Mouse (Mus musculus): ENCODE results near the gene Kremen2.
"Not testable (repeated sequence)": the region's sequence is repeated elsewhere in the genome, so short reads cannot be mapped to it uniquely, and the experiment has no call there.

Kremen2 gene

GRCm38 (mm10) chr17:23745301-23746251, at the start of gene Kremen2:
Gene Kremen2, minus strand, starts transcription at chr17:23745833.
- no peak for DNase-seq (ENCODE audit: low spot score)

GRCm38 (mm10) chr17:23795323-23795722, 49.7 kb upstream of the Kremen2 start:
- no peak for DNase-seq (ENCODE audit: low spot score)

GRCm38 (mm10) chr17:23791079-23791357, 45.4 kb upstream of the Kremen2 start:
- no peak for DNase-seq (ENCODE audit: low spot score)

- DNase-seq (ENCODE audit: low spot score) = peak; percentile 27
These were observed 44.8 kb upstream of the Kremen2 start, which contains the start of gene Srrm2 for GRCm38 (mm10) chr17:23790269-23791078. Gene Srrm2, plus strand, starts transcription at chr17:23790532.

- DNase-seq (ENCODE audit: low spot score) = no peak
These were observed 44.2 kb upstream of the Kremen2 start for GRCm38 (mm10) chr17:23789749-23790268.

- DNase-seq (ENCODE audit: low spot score) = no peak
These were observed 43.3 kb upstream of the Kremen2 start for GRCm38 (mm10) chr17:23788973-23789372.

- DNase-seq (ENCODE audit: low spot score) = no peak
These were observed 40.9 kb upstream of the Kremen2 start for GRCm38 (mm10) chr17:23786510-23786931.

GRCm38 (mm10) chr17:23785561-23786471, 40.2 kb upstream of the Kremen2 start, which contains the start of gene Flywch2:
Gene Flywch2, minus strand, starts transcription at chr17:23786081.
- peak; percentile 87 for DNase-seq (ENCODE audit: low spot score)

GRCm38 (mm10) chr17:23783352-23783751, 37.7 kb upstream of the Kremen2 start:
- no peak for DNase-seq (ENCODE audit: low spot score)

GRCm38 (mm10) chr17:23778447-23778846, 32.8 kb upstream of the Kremen2 start:
- DNase-seq (ENCODE audit: low spot score) = no peak

GRCm38 (mm10) chr17:23777141-23777540, 31.5 kb upstream of the Kremen2 start:
- no peak for DNase-seq (ENCODE audit: low spot score)

GRCm38 (mm10) chr17:23776216-23776615, 30.6 kb upstream of the Kremen2 start:
- DNase-seq (ENCODE audit: low spot score) = no peak

GRCm38 (mm10) chr17:23774090-23774489, 28.5 kb upstream of the Kremen2 start:
- DNase-seq (ENCODE audit: low spot score) = peak; percentile 74

GRCm38 (mm10) chr17:23773676-23774075, 28.0 kb upstream of the Kremen2 start:
- no peak for DNase-seq (ENCODE audit: low spot score)

GRCm38 (mm10) chr17:23772219-23772556, 26.6 kb upstream of the Kremen2 start:
- not testable (repeated sequence) for DNase-seq (ENCODE audit: low spot score)

- DNase-seq (ENCODE audit: low spot score) = peak; percentile 99
These were observed 25.9 kb upstream of the Kremen2 start, which contains the start of gene Flywch1 for GRCm38 (mm10) chr17:23771284-23772218. Gene Flywch1, minus strand, starts transcription at chr17:23771602.

- DNase-seq (ENCODE audit: low spot score) = no peak
These were observed 25.3 kb upstream of the Kremen2 start for GRCm38 (mm10) chr17:23770896-23771283.

GRCm38 (mm10) chr17:23770493-23770892, 24.9 kb upstream of the Kremen2 start:
- no peak for DNase-seq (ENCODE audit: low spot score)

GRCm38 (mm10) chr17:23762976-23763375, 17.3 kb upstream of the Kremen2 start:
- no peak for DNase-seq (ENCODE audit: low spot score)

- no peak for DNase-seq (ENCODE audit: low spot score)
These were observed 15.5 kb upstream of the Kremen2 start for GRCm38 (mm10) chr17:23761155-23761554.

Measured in left cerebral cortex, adult 11 months (tissue).